Mouse (Mus musculus): ENCODE measurements around the gene Zfp609. TPM values are rescaled to one million over a fixed set of nuclear protein-coding genes. Genes with fewer than 3 reads are reported as not detected.

The Zfp609 gene
- polyA plus RNA-seq, 1 experiment from 2014 or later = 8.0 TPM

DNA sequence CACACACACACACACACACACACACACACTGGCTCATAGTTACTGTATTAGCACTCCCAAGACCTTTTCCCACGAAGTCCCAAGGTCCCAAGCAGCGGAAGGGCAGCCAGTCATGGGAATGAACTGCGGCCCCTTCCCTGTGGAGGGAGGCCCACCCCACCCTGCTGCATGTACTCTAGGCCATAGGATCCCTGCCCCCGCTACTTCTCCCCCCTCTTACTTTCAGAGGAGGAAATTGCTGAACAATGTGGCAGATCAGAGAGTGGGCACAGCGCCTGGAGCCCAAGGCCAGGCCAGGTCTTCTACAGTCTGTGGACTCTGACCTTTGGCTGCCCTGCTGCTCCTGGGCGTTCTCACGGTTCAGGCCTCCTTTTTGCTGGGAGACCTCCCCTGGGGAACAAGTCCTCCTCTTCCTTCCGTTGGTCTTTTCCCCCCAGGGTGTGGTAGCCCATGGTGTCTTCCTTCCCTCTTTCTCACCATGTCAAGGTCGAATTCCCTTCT, 155.9 kb downstream of the Zfp609 start:
- DNase-seq (ENCODE audit: low spot score) = no peak
- Histone ChIP-seq H3K9me3 (ENCODE audit: control insufficient read depth, low read length) (no peaks in the 10 kb centered on the region), H3K27ac (no peak overlapping the region), H3K27me3 (ENCODE audit: control insufficient read depth, insufficient read depth, low read length) (no peaks in the 10 kb centered on the region), H3K4me1 (replicated peaks; ENCODE audit: control insufficient read depth, insufficient read depth, low read length) (peaks cover 6% of the 10 kb centered on the region), H3K4me3 (replicated peaks; ENCODE audit: low read length) (no peak overlapping the region), H3K4me2 (replicated peaks) (no peak overlapping the region), H3K9ac (no peak overlapping the region), H3K36me3 (replicated peaks; ENCODE audit: control insufficient read depth, insufficient read depth) (no peaks in the 10 kb centered on the region)
- ATAC-seq (ENCODE audit: low FRiP score) = no peak
- 54% methylated on average over 9 of the region's 9 CpGs for WGBS

DNA sequence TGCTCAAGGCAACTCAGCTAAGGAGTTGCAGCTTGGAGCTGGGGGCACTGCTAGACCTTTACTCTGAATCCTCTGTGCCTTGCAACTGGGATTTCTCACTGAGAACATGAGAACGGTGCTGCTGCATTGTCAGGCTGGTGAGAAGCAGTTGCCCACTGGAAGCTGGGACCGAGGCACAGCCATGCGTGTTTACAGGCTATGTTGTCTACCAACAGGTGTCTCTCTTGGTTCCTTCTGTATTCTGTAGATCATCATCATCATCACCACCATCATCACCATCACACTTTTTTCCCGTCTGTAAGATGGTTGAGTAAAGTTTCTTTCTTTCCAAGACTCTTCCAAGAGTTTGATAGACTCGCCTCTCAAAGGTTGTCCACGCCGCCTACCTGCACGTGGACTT, 159.7 kb downstream of the Zfp609 start, which contains the start of gene Oaz2:
Gene Oaz2 (plus strand): TSS at position 301 of the 400 bp plus-strand sequence.
- H3K4me1 ChIP-seq (replicated peaks; ENCODE audit: control insufficient read depth, insufficient read depth, low read length) = no peaks in the 10 kb centered on the region
- no peak within 1 kb of the TSS for H3K4me3 ChIP-seq (replicated peaks; ENCODE audit: low read length)
- WGBS = 96% methylated on average over 8 of the region's 8 CpGs
- H3K36me3 ChIP-seq (replicated peaks; ENCODE audit: control insufficient read depth, insufficient read depth) = no peaks in the 10 kb centered on the region
- no peak within 1 kb of the TSS for H3K4me2 ChIP-seq (replicated peaks)
- H3K9ac ChIP-seq = no peak within 1 kb of the TSS
- H3K27ac ChIP-seq = no peak within 1 kb of the TSS
- DNase-seq (ENCODE audit: low spot score) = no peak
- no peak for ATAC-seq (ENCODE audit: low FRiP score)
- H3K9me3 ChIP-seq (ENCODE audit: control insufficient read depth, low read length) = no peaks in the 10 kb centered on the region
- no peaks in the 10 kb centered on the region for H3K27me3 ChIP-seq (ENCODE audit: control insufficient read depth, insufficient read depth, low read length)

DNA sequence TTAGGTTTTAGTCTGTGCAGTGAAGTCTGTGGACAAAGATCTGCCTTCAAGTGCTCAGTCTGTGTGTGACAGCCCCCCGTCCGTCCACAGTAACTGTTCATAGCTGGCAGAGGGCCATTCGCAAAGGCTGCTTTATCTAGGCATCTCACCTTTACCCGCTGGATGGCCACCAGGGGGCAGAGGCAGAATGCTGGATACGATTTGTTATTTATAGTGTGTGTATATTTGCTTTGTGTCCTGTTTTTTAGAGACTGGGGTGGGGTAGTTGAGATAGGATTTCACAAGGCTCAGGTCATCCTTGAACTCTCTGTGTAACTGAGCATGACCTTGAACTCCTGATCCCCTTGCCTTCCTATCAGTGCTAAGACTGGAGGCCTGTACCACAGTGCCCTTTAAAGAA, 161.3 kb downstream of the Zfp609 start:
- Histone ChIP-seq H3K4me1 (replicated peaks; ENCODE audit: control insufficient read depth, insufficient read depth, low read length) (no peaks in the 10 kb centered on the region), H3K27me3 (ENCODE audit: control insufficient read depth, insufficient read depth, low read length) (no peaks in the 10 kb centered on the region), H3K27ac (no peak overlapping the region), H3K9ac (no peak overlapping the region), H3K9me3 (ENCODE audit: control insufficient read depth, low read length) (no peaks in the 10 kb centered on the region), H3K4me2 (replicated peaks) (no peak overlapping the region), H3K36me3 (replicated peaks; ENCODE audit: control insufficient read depth, insufficient read depth) (no peaks in the 10 kb centered on the region), H3K4me3 (replicated peaks; ENCODE audit: low read length) (no peak overlapping the region)
- ATAC-seq (ENCODE audit: low FRiP score) (no peak), DNase-seq (ENCODE audit: low spot score) (peak; percentile 74)
- 27% methylated on average over 5 of the region's 5 CpGs for WGBS

- 2% methylated on average over 3 of the region's 3 CpGs for WGBS
- H3K4me1 ChIP-seq (replicated peaks; ENCODE audit: control insufficient read depth, insufficient read depth, low read length) = no peaks in the 10 kb centered on the region
These were observed 163.2 kb downstream of the Zfp609 start for GRCm38 (mm10) chr9:65664163-65664562.

GRCm38 (mm10) chr9:65661493-65661892, 165.9 kb downstream of the Zfp609 start:
- Histone ChIP-seq H3K27ac (no peak overlapping the region), H3K4me3 (replicated peaks; ENCODE audit: low read length) (no peak overlapping the region), H3K27me3 (ENCODE audit: control insufficient read depth, insufficient read depth, low read length) (no peaks in the 10 kb centered on the region), H3K9ac (no peak overlapping the region), H3K36me3 (replicated peaks; ENCODE audit: control insufficient read depth, insufficient read depth) (no peaks in the 10 kb centered on the region), H3K4me2 (replicated peaks) (no peak overlapping the region), H3K4me1 (replicated peaks; ENCODE audit: control insufficient read depth, insufficient read depth, low read length) (no peaks in the 10 kb centered on the region), H3K9me3 (ENCODE audit: control insufficient read depth, low read length) (no peaks in the 10 kb centered on the region)
- ATAC-seq (ENCODE audit: low FRiP score) = no peak
- DNase-seq (ENCODE audit: low spot score) = no peak
- 40% methylated on average over 1 of the region's 1 CpGs for WGBS

More at GRCm38 (mm10) chr9:65664163-65664562, 163.2 kb downstream of the Zfp609 start:
- Histone ChIP-seq H3K9me3 (ENCODE audit: control insufficient read depth, low read length) (no peaks in the 10 kb centered on the region), H3K27me3 (ENCODE audit: control insufficient read depth, insufficient read depth, low read length) (no peaks in the 10 kb centered on the region), H3K4me3 (replicated peaks; ENCODE audit: low read length) (no peak overlapping the region), H3K36me3 (replicated peaks; ENCODE audit: control insufficient read depth, insufficient read depth) (no peaks in the 10 kb centered on the region), H3K4me2 (replicated peaks) (no peak overlapping the region), H3K27ac (no peak overlapping the region), H3K9ac (no peak overlapping the region)
- DNase-seq (ENCODE audit: low spot score) (peak; percentile 75), ATAC-seq (ENCODE audit: low FRiP score) (no peak; the same call in 1 of the 2 replicates)

- H3K9me3 ChIP-seq (ENCODE audit: control insufficient read depth, low read length) = no peaks in the 10 kb centered on the region
- WGBS = 58% methylated on average over 5 of the region's 5 CpGs
- no peak overlapping the region for H3K9ac ChIP-seq
- ATAC-seq (ENCODE audit: low FRiP score) (no peak), DNase-seq (ENCODE audit: low spot score) (no peak)
- no peak overlapping the region for H3K4me3 ChIP-seq (replicated peaks; ENCODE audit: low read length)
- no peaks in the 10 kb centered on the region for H3K27me3 ChIP-seq (ENCODE audit: control insufficient read depth, insufficient read depth, low read length)
- no peaks in the 10 kb centered on the region for H3K4me1 ChIP-seq (replicated peaks; ENCODE audit: control insufficient read depth, insufficient read depth, low read length)
- H3K27ac ChIP-seq = no peak overlapping the region
- H3K36me3 ChIP-seq (replicated peaks; ENCODE audit: control insufficient read depth, insufficient read depth) = no peaks in the 10 kb centered on the region
- H3K4me2 ChIP-seq (replicated peaks) = no peak overlapping the region
These were observed 166.3 kb downstream of the Zfp609 start for GRCm38 (mm10) chr9:65661029-65661428.

GRCm38 (mm10) chr9:65657218-65657617, 170.1 kb downstream of the Zfp609 start:
- no peaks in the 10 kb centered on the region for H3K27me3 ChIP-seq (ENCODE audit: control insufficient read depth, insufficient read depth, low read length)
- no peak overlapping the region for H3K9ac ChIP-seq
- no peaks in the 10 kb centered on the region for H3K9me3 ChIP-seq (ENCODE audit: control insufficient read depth, low read length)
- no peaks in the 10 kb centered on the region for H3K4me1 ChIP-seq (replicated peaks; ENCODE audit: control insufficient read depth, insufficient read depth, low read length)
- ATAC-seq (ENCODE audit: low FRiP score) (no peak), DNase-seq (ENCODE audit: low spot score) (no peak)
- H3K4me2 ChIP-seq (replicated peaks) = no peak overlapping the region
- H3K36me3 ChIP-seq (replicated peaks; ENCODE audit: control insufficient read depth, insufficient read depth) = no peaks in the 10 kb centered on the region
- WGBS = 59% methylated on average over 3 of the region's 3 CpGs
- no peak overlapping the region for H3K4me3 ChIP-seq (replicated peaks; ENCODE audit: low read length)
- H3K27ac ChIP-seq = no peak overlapping the region

DNA sequence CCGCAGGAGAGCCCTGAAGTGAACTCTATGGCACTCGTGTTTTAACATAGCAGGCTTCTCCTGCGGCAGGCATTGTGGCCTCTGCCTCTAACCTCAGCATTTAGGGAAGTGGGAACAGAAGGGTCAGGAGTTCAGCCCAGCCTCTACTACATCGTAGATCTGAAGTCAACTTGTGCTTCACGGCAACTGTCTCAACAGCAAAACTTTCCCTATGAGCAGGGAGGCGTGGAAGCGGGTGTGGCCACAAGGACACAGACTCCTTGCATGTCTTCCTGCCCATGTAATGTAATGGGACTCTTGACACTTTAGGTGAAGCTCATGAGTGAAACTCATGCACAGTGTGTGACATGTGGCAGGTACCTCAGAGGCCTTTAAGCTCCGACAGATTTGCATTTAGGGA, 171.8 kb downstream of the Zfp609 start:
- no peaks in the 10 kb centered on the region for H3K36me3 ChIP-seq (replicated peaks; ENCODE audit: control insufficient read depth, insufficient read depth)
- H3K9me3 ChIP-seq (ENCODE audit: control insufficient read depth, low read length) = no peaks in the 10 kb centered on the region
- ATAC-seq (ENCODE audit: low FRiP score) = no peak
- no peak overlapping the region for H3K9ac ChIP-seq
- no peak overlapping the region for H3K4me2 ChIP-seq (replicated peaks)
- no peak for DNase-seq (ENCODE audit: low spot score)
- WGBS = 89% methylated on average over 8 of the region's 8 CpGs
- H3K27me3 ChIP-seq (ENCODE audit: control insufficient read depth, insufficient read depth, low read length) = no peaks in the 10 kb centered on the region
- no peak overlapping the region for H3K27ac ChIP-seq
- H3K4me3 ChIP-seq (replicated peaks; ENCODE audit: low read length) = no peak overlapping the region
- no peaks in the 10 kb centered on the region for H3K4me1 ChIP-seq (replicated peaks; ENCODE audit: control insufficient read depth, insufficient read depth, low read length)

- WGBS = 91% methylated on average over 3 of the region's 3 CpGs
- no peaks in the 10 kb centered on the region for H3K36me3 ChIP-seq (replicated peaks; ENCODE audit: control insufficient read depth, insufficient read depth)
- no peak overlapping the region for H3K27ac ChIP-seq
- H3K4me3 ChIP-seq (replicated peaks; ENCODE audit: low read length) = no peak overlapping the region
- H3K9ac ChIP-seq = no peak overlapping the region
- no peaks in the 10 kb centered on the region for H3K4me1 ChIP-seq (replicated peaks; ENCODE audit: control insufficient read depth, insufficient read depth, low read length)
- DNase-seq (ENCODE audit: low spot score) = no peak
- no peak for ATAC-seq (ENCODE audit: low FRiP score)
- H3K27me3 ChIP-seq (ENCODE audit: control insufficient read depth, insufficient read depth, low read length) = no peaks in the 10 kb centered on the region
- H3K4me2 ChIP-seq (replicated peaks) = no peak overlapping the region
- H3K9me3 ChIP-seq (ENCODE audit: control insufficient read depth, low read length) = no peaks in the 10 kb centered on the region
These were observed 172.6 kb downstream of the Zfp609 start for GRCm38 (mm10) chr9:65654700-65655237.

DNA sequence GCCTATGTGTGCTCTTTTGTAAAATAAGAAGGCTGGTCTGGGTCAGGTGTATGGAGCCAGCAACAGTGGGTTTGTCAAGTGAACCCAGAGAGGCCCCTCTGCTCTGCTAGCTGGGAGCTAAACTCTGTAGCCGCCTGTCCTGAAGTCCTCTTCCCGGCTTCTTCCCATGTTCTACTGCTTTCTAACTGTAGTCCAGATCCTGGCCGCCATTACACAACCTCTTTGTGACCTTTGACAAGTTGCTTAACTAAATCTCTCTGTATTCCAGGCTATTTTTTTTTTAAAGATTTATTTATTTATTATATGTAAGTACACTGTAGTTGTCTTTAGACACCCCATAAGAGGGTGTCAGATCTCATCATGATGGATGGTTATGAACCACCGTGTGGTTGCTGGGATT, 173.6 kb downstream of the Zfp609 start:
- Histone ChIP-seq H3K27me3 (ENCODE audit: control insufficient read depth, insufficient read depth, low read length) (no peaks in the 10 kb centered on the region), H3K4me3 (replicated peaks; ENCODE audit: low read length) (no peak overlapping the region), H3K4me2 (replicated peaks) (no peak overlapping the region), H3K36me3 (replicated peaks; ENCODE audit: control insufficient read depth, insufficient read depth) (no peaks in the 10 kb centered on the region), H3K9ac (no peak overlapping the region), H3K9me3 (ENCODE audit: control insufficient read depth, low read length) (no peaks in the 10 kb centered on the region), H3K27ac (no peak overlapping the region), H3K4me1 (replicated peaks; ENCODE audit: control insufficient read depth, insufficient read depth, low read length) (no peaks in the 10 kb centered on the region)
- ATAC-seq (ENCODE audit: low FRiP score) (no peak), DNase-seq (ENCODE audit: low spot score) (no peak)
- whole genome bisulfite sequencing = 96% methylated on average over 4 of the region's 4 CpGs
